Mouse (Mus musculus) MEL (cell line): ENCODE results near the gene U2af1l4. TPM values are rescaled to one million over a fixed set of nuclear protein-coding genes. Genes with fewer than 3 reads are reported as not detected.

Source experiments
- DNase-seq: peaks from one replicate; pipeline ENCODE4 v3.0.0; 2011; ENCODE audit warnings: low read depth, low spot score
- H3K27ac ChIP-seq: 2 replicates; pipeline ENCODE4 v1.5.1; 2012; ENCODE audit warnings: low read depth, mild to moderate bottlenecking, control low read depth, low read length, moderate library complexity; ENCODE audit not compliant: control insufficient read depth
- H3K27me3 ChIP-seq, 2 experiments: fragments of 150-350 bp in 1 of 2; sonication (generic) in 1 of 2; 2 replicates each; pipeline ENCODE4 v1.6.1; 2012; ENCODE audit warnings: low read length in 2 of 2, mild to moderate bottlenecking in 2 of 2, improper control_type of control experiment in 1 of 2, moderate library complexity in 1 of 2; ENCODE audit not compliant: insufficient read depth in 2 of 2, control insufficient read depth in 1 of 2
- H3K36me3 ChIP-seq, 2 experiments: 2 replicates each; pipeline ENCODE4 v1.6.1; 2012 to 2014; ENCODE audit warnings: low read length in 2 of 2, improper control_type of control experiment in 1 of 2, inconsistent platforms in 1 of 2, mild to moderate bottlenecking in 1 of 2; ENCODE audit not compliant: insufficient read depth in 2 of 2, control insufficient read depth in 1 of 2
- H3K4me1 ChIP-seq, 2 experiments: fragments of 150-350 bp in 1 of 2; sonication (generic) in 1 of 2; 2 replicates each; pipeline ENCODE4 v1.6.1; 2012; ENCODE audit warnings: low read length in 2 of 2, improper control_type of control experiment in 1 of 2, mild to moderate bottlenecking in 1 of 2; ENCODE audit not compliant: insufficient read depth in 2 of 2, control insufficient read depth in 1 of 2
- H3K4me3 ChIP-seq, 2 experiments: fragments of 150-350 bp in 1 of 2; sonication (generic) in 1 of 2; 2 replicates each; pipeline ENCODE4 v1.5.1; 2012; ENCODE audit warnings: low read depth in 2 of 2, low read length in 2 of 2, mild to moderate bottlenecking in 2 of 2, moderate library complexity in 2 of 2, control low read depth in 1 of 2, improper control_type of control experiment in 1 of 2; ENCODE audit not compliant: control insufficient read depth in 1 of 2, insufficient read depth in 1 of 2
- H3K79me2 ChIP-seq: 2 replicates; pipeline ENCODE4 v1.6.1; 2012; ENCODE audit warnings: mild to moderate bottlenecking, low read length, moderate library complexity; ENCODE audit not compliant: control insufficient read depth, poor library complexity, insufficient read depth
- H3K9ac ChIP-seq: 2 replicates; pipeline ENCODE4 v1.6.1; 2012; ENCODE audit warnings: low read depth, mild to moderate bottlenecking, control low read depth, low read length, moderate library complexity; ENCODE audit not compliant: control insufficient read depth, poor library complexity, severe bottlenecking
- H3K9me3 ChIP-seq: fragments of 150-350 bp; sonication (generic); replicated peaks from 2 replicates; pipeline ENCODE4 v1.6.1; 2012; ENCODE audit warnings: mild to moderate bottlenecking, low read length, improper control_type of control experiment, moderate library complexity; ENCODE audit not compliant: insufficient read depth
- BHLHE40 ChIP-seq: IDR thresholded peaks from 2 replicates; pipeline ENCODE4 v1.6.1; 2012; ENCODE audit warnings: low read depth, mild to moderate bottlenecking, inconsistent platforms, low read length, improper control_type of control experiment, borderline replicate concordance
- CHD1 ChIP-seq: IDR thresholded peaks from 2 replicates; pipeline ENCODE4 v1.6.1; 2012; ENCODE audit warnings: low read depth, mild to moderate bottlenecking, inconsistent platforms, low read length, improper control_type of control experiment
- CHD2 ChIP-seq: IDR thresholded peaks from 2 replicates; pipeline ENCODE4 v1.6.1; 2011; ENCODE audit warnings: low read length, improper control_type of control experiment
- E2F4 ChIP-seq: IDR thresholded peaks from 2 replicates; pipeline ENCODE4 v1.6.1; 2011; ENCODE audit warnings: low read depth, low read length, improper control_type of control experiment, borderline replicate concordance
- EP300 ChIP-seq, 2 experiments: IDR thresholded peaks; 2 replicates each; pipeline ENCODE4 v1.6.1; 2011; ENCODE audit warnings: improper control_type of control experiment in 2 of 2, low read length in 2 of 2, low read depth in 1 of 2, mild to moderate bottlenecking in 1 of 2
- ETS1 ChIP-seq: IDR thresholded peaks from 2 replicates; pipeline ENCODE4 v1.6.1; 2012; ENCODE audit warnings: low read depth, mild to moderate bottlenecking, inconsistent platforms, low read length, improper control_type of control experiment, moderate library complexity
- GABPA ChIP-seq: IDR thresholded peaks from 2 replicates; pipeline ENCODE4 v1.6.1; 2012; ENCODE audit warnings: low read depth, mild to moderate bottlenecking, inconsistent platforms, low read length, improper control_type of control experiment, moderate library complexity
- HCFC1 ChIP-seq: IDR thresholded peaks from 2 replicates; pipeline ENCODE4 v1.6.1; 2012; ENCODE audit warnings: low read depth, mild to moderate bottlenecking, inconsistent platforms, low read length, improper control_type of control experiment, moderate library complexity
- JUND ChIP-seq: IDR thresholded peaks from 2 replicates; pipeline ENCODE4 v1.6.1; 2011; ENCODE audit warnings: low read depth, mild to moderate bottlenecking, improper control_type of control experiment, low read length
- KAT2A ChIP-seq: conservative IDR thresholded peaks from 2 replicates; pipeline ENCODE4 v1.6.1; 2012; ENCODE audit warnings: low read depth, low read length, improper control_type of control experiment, inconsistent platforms
- MAFK ChIP-seq: IDR thresholded peaks from 2 replicates; pipeline ENCODE4 v1.6.1; 2011; ENCODE audit warnings: low read depth, mild to moderate bottlenecking, low read length, improper control_type of control experiment, borderline replicate concordance
- MAZ ChIP-seq: IDR thresholded peaks from 2 replicates; pipeline ENCODE4 v1.6.1; 2012; ENCODE audit warnings: low read depth, mild to moderate bottlenecking, inconsistent platforms, low read length, improper control_type of control experiment
- MXI1 ChIP-seq: IDR thresholded peaks from 2 replicates; pipeline ENCODE4 v1.6.1; 2011; ENCODE audit warnings: mild to moderate bottlenecking, low read depth, low read length, improper control_type of control experiment
- NELFE ChIP-seq: IDR thresholded peaks from 2 replicates; pipeline ENCODE4 v1.6.1; 2011; ENCODE audit warnings: low read depth, low read length, improper control_type of control experiment
- NRF1 ChIP-seq: IDR thresholded peaks from 2 replicates; pipeline ENCODE4 v1.6.1; 2014; ENCODE audit warnings: low read depth, mild to moderate bottlenecking, inconsistent platforms, low read length, improper control_type of control experiment, moderate library complexity; ENCODE audit not compliant: poor library complexity, insufficient read depth, severe bottlenecking
- POLR2A ChIP-seq, 2 experiments: IDR thresholded peaks; 2 replicates each; pipeline ENCODE4 v1.6.1; 2011 to 2012; ENCODE audit warnings: low read length in 2 of 2, mild to moderate bottlenecking in 2 of 2, control low read depth in 1 of 2, improper control_type of control experiment in 1 of 2, low read depth in 1 of 2, moderate library complexity in 1 of 2; ENCODE audit not compliant: control insufficient read depth in 1 of 2, insufficient read depth in 1 of 2, poor library complexity in 1 of 2
- POLR2AphosphoS5 ChIP-seq: IDR thresholded peaks from 2 replicates; pipeline ENCODE4 v1.6.1; 2012; ENCODE audit warnings: low read depth, borderline replicate concordance, mild to moderate bottlenecking, inconsistent platforms, low read length, moderate library complexity, mixed read lengths
- RAD21 ChIP-seq: IDR thresholded peaks from 2 replicates; pipeline ENCODE4 v1.6.1; 2011; ENCODE audit warnings: mild to moderate bottlenecking, low read depth, low read length, improper control_type of control experiment
- RCOR1 ChIP-seq: IDR thresholded peaks from 2 replicates; pipeline ENCODE4 v1.6.1; 2012; ENCODE audit warnings: low read depth, mild to moderate bottlenecking, inconsistent platforms, low read length, improper control_type of control experiment
- TAL1 ChIP-seq: IDR thresholded peaks from 2 replicates; pipeline ENCODE4 v1.6.1; 2012; ENCODE audit warnings: mild to moderate bottlenecking, inconsistent platforms, low read length, moderate library complexity, mixed read lengths
- TCF12 ChIP-seq: IDR thresholded peaks from 2 replicates; pipeline ENCODE4 v1.6.1; 2014; ENCODE audit warnings: low read depth, mild to moderate bottlenecking, inconsistent platforms, low read length, improper control_type of control experiment, moderate library complexity
- UBTF ChIP-seq: IDR thresholded peaks from 2 replicates; pipeline ENCODE4 v1.6.1; 2012; ENCODE audit warnings: low read depth, mild to moderate bottlenecking, inconsistent platforms, low read length, improper control_type of control experiment, moderate library complexity, borderline replicate concordance; ENCODE audit not compliant: insufficient read depth
- USF1 ChIP-seq: IDR thresholded peaks from 2 replicates; pipeline ENCODE4 v1.6.1; 2014; ENCODE audit warnings: low read depth, mild to moderate bottlenecking, inconsistent platforms, low read length, improper control_type of control experiment, moderate library complexity
- USF2 ChIP-seq, 2 experiments: IDR thresholded peaks; 2 replicates each; pipeline ENCODE4 v1.6.1; 2011 to 2012; ENCODE audit warnings: improper control_type of control experiment in 2 of 2, low read length in 2 of 2, borderline replicate concordance in 1 of 2, inconsistent platforms in 1 of 2, low read depth in 1 of 2, mild to moderate bottlenecking in 1 of 2; ENCODE audit not compliant: insufficient read depth in 1 of 2
- ZKSCAN1 ChIP-seq: IDR thresholded peaks from 2 replicates; pipeline ENCODE4 v1.6.1; 2012; ENCODE audit warnings: low read depth, mild to moderate bottlenecking, inconsistent platforms, low read length, improper control_type of control experiment, moderate library complexity
- ZMIZ1 ChIP-seq: IDR thresholded peaks from 2 replicates; pipeline ENCODE4 v1.6.1; 2012; ENCODE audit warnings: low read depth, mild to moderate bottlenecking, inconsistent platforms, low read length, improper control_type of control experiment, moderate library complexity
- ZNF384 ChIP-seq: IDR thresholded peaks from 2 replicates; pipeline ENCODE4 v1.6.1; 2012; ENCODE audit warnings: low read depth, mild to moderate bottlenecking, inconsistent platforms, low read length, improper control_type of control experiment
- polyA plus RNA-seq, 2 experiments: library from polyadenylated mRNA; stranded (reverse) in 1 of 2; unstranded in 1 of 2; fragments of >175 nt in 1 of 2; fragments of >200 nt in 1 of 2; gene quantifications; 2 replicates each; pipeline versions ENCODE4 v1.2.1 to v1.2.4; 2012; ENCODE audit warnings: low replicate concordance in 2 of 2, low read depth in 1 of 2; ENCODE audit not compliant: insufficient read length in 2 of 2, insufficient read depth in 1 of 2, missing spikeins in 1 of 2
- total RNA-seq: library from RNA; depleted of rRNA; stranded (reverse); fragments of 300-350 nt; gene quantifications from 2 replicates; pipeline ENCODE4 v1.2.3, GENCODE M21; 2012

The U2af1l4 gene
- total and polyA plus RNA-seq, 3 experiments = 72.5 to 74.2 TPM; not detected in 1

DNA sequence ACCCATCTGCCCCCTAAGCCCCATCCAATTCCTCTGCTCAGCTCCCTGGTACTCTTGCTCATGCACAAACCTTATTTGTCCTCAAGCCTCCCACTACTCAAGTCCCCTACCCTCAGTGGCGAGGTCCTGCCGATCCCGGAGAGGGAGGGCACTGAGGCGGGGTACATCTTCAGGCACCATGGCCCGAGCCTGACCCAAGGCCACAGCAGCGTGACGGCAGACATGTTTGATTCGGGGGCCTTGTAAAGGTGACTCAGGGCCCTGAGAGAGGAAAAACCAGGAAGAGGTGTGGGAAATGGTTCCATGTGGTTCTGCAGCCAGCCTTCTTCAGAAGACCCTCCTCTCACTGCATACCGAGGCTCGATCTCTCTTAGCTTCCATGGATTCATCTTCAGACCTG, 21.2 kb downstream of the U2af1l4 start:
- H3K4me1 ChIP-seq = no peaks in the 10 kb centered on the region; a peak in 1 of 4 replicates
- H3K79me2 ChIP-seq = peaks cover 30% of the 10 kb centered on the region
- no peak overlapping the region for H3K4me3 ChIP-seq
- H3K9me3 ChIP-seq = no peaks in the 10 kb centered on the region
- H3K27ac ChIP-seq = no peak overlapping the region
- H3K27me3 ChIP-seq = no peaks in the 10 kb centered on the region
- H3K9ac ChIP-seq = no peak overlapping the region
- TF ChIP-seq POLR2A (IDR thresholded peaks at IDR 0.05; ENCODE audit: control insufficient read depth in 1 of 2, insufficient read depth in 1 of 2, low read depth in 1 of 2, low read length in 2 of 2, poor library complexity in 1 of 2) = no peak
- no peak for TF ChIP-seq KAT2A
- TF ChIP-seq RCOR1 = no peak
- no peak for TF ChIP-seq EP300 (IDR thresholded peaks at IDR 0.05; ENCODE audit: low read depth in 1 of 2, low read length in 2 of 2)
- TF ChIP-seq TCF12 = no peak
- TF ChIP-seq MAZ = no peak
- no peak for TF ChIP-seq USF2 (IDR thresholded peaks at IDR 0.05; ENCODE audit: borderline replicate concordance in 1 of 2, insufficient read depth in 1 of 2, low read depth in 1 of 2, low read length in 2 of 2)
- no peak for TF ChIP-seq JUND
- no peak for TF ChIP-seq E2F4
- no peak for TF ChIP-seq ZKSCAN1
- TF ChIP-seq HCFC1 = no peak
- TF ChIP-seq UBTF = no peak
- TF ChIP-seq NELFE = no peak
- no peak for DNase-seq
- peaks cover 5 to 14% of the 10 kb centered on the region in 2 experiments; a peak in 2 of 4 replicates for H3K36me3 ChIP-seq

- H3K4me1 ChIP-seq = peaks cover 1 to 3% of the 10 kb centered on the region in 2 experiments; a peak in 3 of 4 replicates
- H3K36me3 ChIP-seq = peaks cover 5 to 13% of the 10 kb centered on the region in 2 experiments; a peak in 2 of 4 replicates
- H3K27me3 ChIP-seq = no peaks in the 10 kb centered on the region
- H3K27ac ChIP-seq = no peak overlapping the region
- H3K79me2 ChIP-seq = peaks cover 32% of the 10 kb centered on the region
- H3K9me3 ChIP-seq = no peaks in the 10 kb centered on the region
- no peak overlapping the region for H3K4me3 ChIP-seq
- H3K9ac ChIP-seq = no peak overlapping the region
- TF ChIP-seq NRF1 = no peak
- TF ChIP-seq ETS1 = no peak
- no peak for TF ChIP-seq RAD21
- no peak for TF ChIP-seq JUND
- TF ChIP-seq EP300 (IDR thresholded peaks at IDR 0.05; ENCODE audit: low read depth in 1 of 2, low read length in 2 of 2) = no peak
- no peak for TF ChIP-seq TAL1
- no peak for TF ChIP-seq RCOR1
- TF ChIP-seq MAFK = no peak
- no peak for TF ChIP-seq POLR2AphosphoS5
- no peak for TF ChIP-seq GABPA
- TF ChIP-seq ZMIZ1 = no peak
- no peak for TF ChIP-seq ZNF384
- TF ChIP-seq MXI1 = no peak
- no peak for TF ChIP-seq USF1
- no peak for TF ChIP-seq USF2 (IDR thresholded peaks at IDR 0.05; ENCODE audit: borderline replicate concordance in 1 of 2, insufficient read depth in 1 of 2, low read depth in 1 of 2, low read length in 2 of 2)
- no peak for TF ChIP-seq CHD2
- TF ChIP-seq CHD1 = no peak
- no peak for TF ChIP-seq ZKSCAN1
- TF ChIP-seq BHLHE40 = no peak
- no peak for TF ChIP-seq E2F4
- no peak for DNase-seq
Observed at GRCm38 (mm10) chr7:30585170-30585569, 22.1 kb downstream of the U2af1l4 start.
